Comparison of ENCODE assay signal across 20 mouse cellular contexts in the genomic region with DNA sequence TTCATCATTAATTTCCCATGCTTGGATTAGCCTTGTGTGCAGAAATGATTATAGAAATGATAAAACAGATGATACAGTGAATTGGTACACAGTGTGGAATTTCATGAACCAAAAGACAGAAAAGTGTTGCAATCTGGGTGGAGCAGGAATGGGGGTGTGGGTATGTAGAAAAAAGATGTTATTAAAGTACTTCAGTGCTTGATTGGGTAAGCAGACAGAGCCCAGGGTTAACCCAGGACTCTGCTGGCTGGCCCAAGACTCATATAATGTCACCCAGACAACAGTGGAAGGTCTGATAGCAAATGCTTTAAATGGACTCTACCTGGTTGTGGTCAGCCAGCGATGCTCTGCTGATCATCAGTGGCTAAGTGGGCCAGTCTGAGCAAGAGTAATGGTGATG.
DNase-seq lines count a peak whose midpoint lies in the region; ATAC-seq lines count a peak whose summit lies in the region.
"Had no signal": no experiment of that assay in that cellular context is flagged by ENCODE, and none has a peak within 500 bp of the region (broad histone marks: within the 10 kb centered on the region; RNA-seq: fewer than 3 reads in every experiment).

No protein-coding gene starts in this region.

- peak; percentile 1 for DNase-seq in gastrocnemius, adult 18-20 months (ENCODE audit: low spot score)
- DNase-seq in gastrocnemius, postnatal 36 days, result no peak
- no peak for DNase-seq in cerebellum, postnatal 10 days
- DNase-seq: adrenal gland, adult 2 months; adrenal gland, postnatal 14 days; adrenal gland, postnatal 36 days; cerebellum, adult 11-12 months; cerebellum, adult 2 months; cerebellum, adult 9-10 months; cerebellum, postnatal 14 days; cerebellum, postnatal 36 days; embryo, embryonic 11 days had no signal

- no peaks in the 10 kb centered on the region for H3K4me1 ChIP-seq in kidney, embryonic 15.5 days
- H3K4me1 ChIP-seq: embryonic facial prominence, embryonic 13.5 days; embryonic facial prominence, embryonic 15.5 days; forebrain, embryonic 13.5 days; forebrain, embryonic 15.5 days had no signal

- intact Hi-C loops in gastrocnemius, postnatal 36 days (cut with DNase I), result no loop called here

- no peak overlapping the region for H3K27ac ChIP-seq in kidney, embryonic 15.5 days
- H3K27ac ChIP-seq: embryonic facial prominence, embryonic 13.5 days; embryonic facial prominence, embryonic 15.5 days; forebrain, embryonic 13.5 days; forebrain, embryonic 15.5 days had no signal

- no peak overlapping the region for H3K4me2 ChIP-seq in kidney, embryonic 15.5 days
- H3K4me2 ChIP-seq: embryonic facial prominence, embryonic 13.5 days; embryonic facial prominence, embryonic 15.5 days; forebrain, embryonic 13.5 days; forebrain, embryonic 15.5 days had no signal

- no peaks in the 10 kb centered on the region for H3K27me3 ChIP-seq in kidney, embryonic 15.5 days
- H3K27me3 ChIP-seq: embryonic facial prominence, embryonic 13.5 days; embryonic facial prominence, embryonic 15.5 days; forebrain, embryonic 13.5 days; forebrain, embryonic 15.5 days had no signal

- peak; percentile 86 for ATAC-seq in megakaryocyte, adult 5-6 weeks (ENCODE audit: poor library complexity, severe bottlenecking)
- ATAC-seq in monocyte, adult 5-6 weeks (replicated peaks; ENCODE audit: insufficient number of reproducible peaks, low FRiP score, low TSS enrichment, poor library complexity, severe bottlenecking), result peak; percentile 69
- no peak for ATAC-seq in kidney, embryonic 15.5 days (replicated peaks; ENCODE audit: low FRiP score)
- ATAC-seq: forebrain, embryonic 13.5 days; forebrain, embryonic 15.5 days had no signal

- H3K9ac ChIP-seq in kidney, embryonic 15.5 days, result no peak overlapping the region
- H3K9ac ChIP-seq: embryonic facial prominence, embryonic 13.5 days; embryonic facial prominence, embryonic 15.5 days; forebrain, embryonic 13.5 days; forebrain, embryonic 15.5 days had no signal

- H3K36me3 ChIP-seq in kidney, embryonic 15.5 days, result no peaks in the 10 kb centered on the region
- H3K36me3 ChIP-seq: embryonic facial prominence, embryonic 13.5 days; embryonic facial prominence, embryonic 15.5 days; forebrain, embryonic 15.5 days had no signal

- 90% methylated on average over 1 of the region's 1 CpGs for WGBS in kidney, embryonic 15.5 days

- no peaks in the 10 kb centered on the region for H3K9me3 ChIP-seq in kidney, embryonic 15.5 days (replicated peaks)
- H3K9me3 ChIP-seq: embryonic facial prominence, embryonic 13.5 days; embryonic facial prominence, embryonic 15.5 days; forebrain, embryonic 13.5 days; forebrain, embryonic 15.5 days had no signal

- H3K4me3 ChIP-seq in kidney, embryonic 15.5 days (replicated peaks), result no peak overlapping the region
- H3K4me3 ChIP-seq: embryonic facial prominence, embryonic 13.5 days; embryonic facial prominence, embryonic 15.5 days; erythroblast, embryonic 14.5 days; forebrain, embryonic 13.5 days; forebrain, embryonic 15.5 days had no signal
